Mouse (Mus musculus): Measurements from ENCODE around the gene Mettl8. TPM values are rescaled to one million over a fixed set of nuclear protein-coding genes. Genes with fewer than 3 reads are reported as not detected.

Mettl8 gene
- polyA plus RNA-seq, 1 experiment, result 6.6 TPM

DNA sequence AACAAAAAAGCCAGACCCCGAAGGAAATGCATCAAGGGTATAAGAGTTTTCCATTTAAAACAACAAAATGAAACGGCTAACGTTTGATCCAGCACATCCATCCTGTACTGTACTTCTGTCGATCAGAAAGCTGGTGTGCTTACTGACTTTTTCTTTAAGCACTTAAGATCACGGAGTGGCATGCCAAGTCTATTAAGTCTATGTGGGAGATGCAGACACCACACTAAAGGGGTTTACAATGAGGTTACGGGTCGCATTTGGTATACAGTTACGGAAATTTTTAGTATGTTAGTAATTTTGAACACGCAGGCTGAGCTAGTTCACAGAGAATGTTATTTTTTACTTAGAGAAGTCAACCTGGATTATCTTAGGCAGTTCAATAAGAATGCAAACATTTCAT is 667 bp downstream of the Mettl8 start:
- 14% methylated on average over 9 of the region's 9 CpGs for WGBS
- H3K36me3 ChIP-seq (ENCODE audit: control insufficient read depth, insufficient read depth, low read length), result no peaks in the 10 kb centered on the region
- no peak for TF ChIP-seq CTCF (conservative IDR thresholded peaks at IDR 0.05; ENCODE audit: insufficient read depth, insufficient read length, low read depth, low read length)
- TF ChIP-seq POLR2A (IDR thresholded peaks at IDR 0.05; ENCODE audit: low read depth, low read length), result no peak
- no peaks in the 10 kb centered on the region for H3K27me3 ChIP-seq (replicated peaks; ENCODE audit: control insufficient read depth, insufficient read depth, low read length)
- no peak for DNase-seq
- H3K4me1 ChIP-seq (ENCODE audit: control insufficient read depth, insufficient read depth, low read length), result peaks cover 6% of the 10 kb centered on the region; the same call in 1 of the 2 replicates
- no peak overlapping the region for H3K27ac ChIP-seq (ENCODE audit: insufficient read depth, low read depth, low read length)
- peak overlapping the region; percentile 88 for H3K4me3 ChIP-seq (ENCODE audit: insufficient read depth, low read depth, low read length)

DNA sequence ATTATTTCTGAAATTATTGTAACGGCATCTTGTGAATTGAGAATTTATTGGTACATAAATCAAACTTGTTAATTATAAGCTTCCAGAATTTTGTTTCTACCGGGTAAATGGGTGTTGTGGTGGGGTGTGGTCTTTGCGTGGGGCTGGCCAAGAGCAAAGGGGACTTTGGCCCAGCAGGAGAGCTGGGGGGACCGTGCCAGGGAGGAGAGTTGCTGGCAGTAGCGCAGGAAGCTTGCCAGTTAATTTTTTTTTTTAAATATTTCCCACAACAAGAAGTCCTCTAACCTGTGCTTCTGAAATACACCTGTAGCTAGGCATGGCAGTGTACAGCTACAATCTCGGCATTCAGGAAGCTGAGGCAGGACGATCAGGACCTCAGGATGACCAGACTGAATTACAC is 4.9 kb downstream of the Mettl8 start:
- 57% methylated on average over 7 of the region's 7 CpGs for WGBS
- TF ChIP-seq POLR2A (IDR thresholded peaks at IDR 0.05; ENCODE audit: low read depth, low read length) (no peak), CTCF (conservative IDR thresholded peaks at IDR 0.05; ENCODE audit: insufficient read depth, insufficient read length, low read depth, low read length) (no peak)
- peaks cover 6% of the 10 kb centered on the region; the same call in 1 of the 2 replicates for H3K4me1 ChIP-seq (ENCODE audit: control insufficient read depth, insufficient read depth, low read length)
- no peak overlapping the region for H3K4me3 ChIP-seq (ENCODE audit: insufficient read depth, low read depth, low read length)
- DNase-seq, result peak; percentile 83
- H3K27ac ChIP-seq (ENCODE audit: insufficient read depth, low read depth, low read length), result no peak overlapping the region
- H3K36me3 ChIP-seq (ENCODE audit: control insufficient read depth, insufficient read depth, low read length), result no peaks in the 10 kb centered on the region
- no peaks in the 10 kb centered on the region for H3K27me3 ChIP-seq (replicated peaks; ENCODE audit: control insufficient read depth, insufficient read depth, low read length)

DNA sequence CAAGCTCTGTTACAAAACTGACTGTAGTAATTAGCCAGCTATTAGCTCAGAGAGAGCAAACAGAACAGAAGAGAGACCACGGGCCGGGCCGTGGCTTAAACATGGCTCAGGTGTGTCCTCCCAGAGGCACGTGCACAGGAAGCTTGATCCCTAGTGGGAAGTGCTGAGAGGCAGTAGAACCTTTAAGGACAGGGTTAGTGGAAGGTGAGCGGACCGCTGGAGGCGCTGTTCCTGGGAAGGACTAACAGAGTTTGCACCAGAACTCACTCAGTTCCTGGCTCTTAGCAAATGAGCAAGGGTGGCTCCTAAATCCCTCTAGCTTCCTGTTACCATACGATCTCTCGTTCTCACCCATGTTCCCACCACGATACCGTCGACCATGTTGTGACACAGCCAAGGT is 6.5 kb downstream of the Mettl8 start:
- Histone ChIP-seq H3K4me1 (ENCODE audit: control insufficient read depth, insufficient read depth, low read length) (peaks cover 3% of the 10 kb centered on the region; the same call in 1 of the 2 replicates), H3K4me3 (ENCODE audit: insufficient read depth, low read depth, low read length) (no peak overlapping the region), H3K36me3 (ENCODE audit: control insufficient read depth, insufficient read depth, low read length) (no peaks in the 10 kb centered on the region), H3K27ac (ENCODE audit: insufficient read depth, low read depth, low read length) (no peak overlapping the region), H3K27me3 (replicated peaks; ENCODE audit: control insufficient read depth, insufficient read depth, low read length) (no peaks in the 10 kb centered on the region)
- 80% methylated on average over 12 of the region's 12 CpGs for WGBS
- no peak for TF ChIP-seq CTCF (conservative IDR thresholded peaks at IDR 0.05; ENCODE audit: insufficient read depth, insufficient read length, low read depth, low read length)
- no peak for DNase-seq

DNA sequence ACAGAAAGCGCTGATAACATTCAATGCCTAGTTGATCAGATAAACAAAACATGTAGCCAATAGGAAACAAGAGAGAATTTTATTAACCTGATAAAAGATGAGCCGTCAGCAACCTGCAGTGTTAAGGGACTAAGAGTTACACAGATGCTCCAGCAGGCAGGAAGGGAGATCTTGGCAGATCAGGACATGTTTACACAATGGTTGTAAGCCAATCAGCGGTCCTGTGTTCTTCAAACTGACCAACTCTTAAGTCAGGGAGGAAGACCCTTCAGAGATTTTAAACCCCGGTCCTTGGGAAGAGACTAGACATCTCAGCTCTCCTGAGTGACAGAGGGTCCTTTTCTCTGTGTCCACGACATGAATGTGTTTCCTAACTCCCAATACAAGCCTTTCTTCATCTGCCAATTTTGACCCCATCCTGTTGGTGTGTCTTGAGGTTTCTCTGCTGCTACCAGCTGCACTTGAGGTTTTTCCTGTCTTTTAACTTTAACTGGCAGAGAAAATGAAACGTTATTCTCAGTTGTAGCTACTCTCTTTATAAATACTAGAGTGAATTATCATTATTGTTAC is 8.5 kb downstream of the Mettl8 start:
- no peak for DNase-seq
- no peaks in the 10 kb centered on the region for H3K36me3 ChIP-seq (ENCODE audit: control insufficient read depth, insufficient read depth, low read length)
- no peak overlapping the region for H3K27ac ChIP-seq (ENCODE audit: insufficient read depth, low read depth, low read length)
- WGBS, result 67% methylated on average over 6 of the region's 6 CpGs
- H3K27me3 ChIP-seq (replicated peaks; ENCODE audit: control insufficient read depth, insufficient read depth, low read length), result no peaks in the 10 kb centered on the region
- H3K4me3 ChIP-seq (ENCODE audit: insufficient read depth, low read depth, low read length), result no peak overlapping the region
- TF ChIP-seq CTCF (conservative IDR thresholded peaks at IDR 0.05; ENCODE audit: insufficient read depth, insufficient read length, low read depth, low read length), result no peak
- TF ChIP-seq POLR2A (IDR thresholded peaks at IDR 0.05; ENCODE audit: low read depth, low read length), result no peak
- H3K4me1 ChIP-seq (ENCODE audit: control insufficient read depth, insufficient read depth, low read length), result no peaks in the 10 kb centered on the region

DNA sequence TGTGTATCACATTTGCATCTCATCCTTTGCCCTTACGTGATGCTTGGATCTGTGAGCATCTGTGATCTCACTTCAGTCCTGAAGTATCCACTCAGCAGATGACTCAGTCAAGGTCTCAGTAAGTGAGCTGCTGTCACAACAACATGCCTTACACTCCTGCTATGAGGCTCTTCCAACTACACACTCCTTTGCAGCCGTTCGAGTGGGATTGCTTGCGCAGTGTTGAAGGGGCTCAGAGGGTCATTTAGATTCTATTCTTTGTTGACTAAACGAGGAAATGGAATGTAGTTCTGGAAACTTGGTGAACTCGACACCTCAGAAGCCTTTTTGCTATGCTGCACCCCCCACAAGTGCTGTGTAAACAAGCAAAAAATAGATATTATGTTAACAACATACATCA is 9.2 kb downstream of the Mettl8 start:
- Histone ChIP-seq H3K27me3 (replicated peaks; ENCODE audit: control insufficient read depth, insufficient read depth, low read length) (no peaks in the 10 kb centered on the region), H3K4me3 (ENCODE audit: insufficient read depth, low read depth, low read length) (no peak overlapping the region), H3K4me1 (ENCODE audit: control insufficient read depth, insufficient read depth, low read length) (no peaks in the 10 kb centered on the region), H3K27ac (ENCODE audit: insufficient read depth, low read depth, low read length) (no peak overlapping the region), H3K36me3 (ENCODE audit: control insufficient read depth, insufficient read depth, low read length) (no peaks in the 10 kb centered on the region)
- TF ChIP-seq POLR2A (IDR thresholded peaks at IDR 0.05; ENCODE audit: low read depth, low read length), result no peak
- no peak for TF ChIP-seq CTCF (conservative IDR thresholded peaks at IDR 0.05; ENCODE audit: insufficient read depth, insufficient read length, low read depth, low read length)
- no peak for DNase-seq
- 62% methylated on average over 6 of the region's 6 CpGs for WGBS

DNA sequence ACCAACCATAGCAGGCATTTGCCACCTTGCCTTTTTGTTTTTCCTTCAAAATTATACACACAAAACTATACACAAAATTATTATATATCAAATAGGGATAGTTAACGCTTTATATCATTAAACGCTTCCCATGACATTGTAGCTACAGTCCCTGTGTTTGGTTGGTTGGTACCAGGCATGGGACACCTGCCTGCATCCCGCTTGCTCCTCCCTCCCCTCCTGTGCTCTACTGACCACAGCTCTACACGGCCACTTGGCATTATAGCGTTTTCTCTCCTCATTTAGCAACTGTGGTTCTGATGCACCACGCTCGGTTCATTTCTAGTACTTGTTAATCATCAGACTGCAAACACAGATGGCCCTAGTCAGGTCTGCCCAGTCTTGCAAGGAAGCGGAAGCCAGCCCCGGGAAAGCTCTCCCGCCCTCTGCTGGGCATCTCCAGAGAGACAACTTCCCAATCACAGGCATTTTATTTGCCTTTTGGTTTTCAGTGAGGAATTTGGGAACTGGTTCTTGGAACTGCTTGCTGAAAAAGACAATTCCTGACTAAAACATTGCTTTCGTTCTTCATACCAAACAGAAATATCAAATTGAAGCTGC is 15.8 kb downstream of the Mettl8 start:
- Histone ChIP-seq H3K4me3 (ENCODE audit: insufficient read depth, low read depth, low read length) (no peak overlapping the region; the same call in 1 of the 2 replicates), H3K27ac (ENCODE audit: insufficient read depth, low read depth, low read length) (no peak overlapping the region), H3K4me1 (ENCODE audit: control insufficient read depth, insufficient read depth, low read length) (no peaks in the 10 kb centered on the region), H3K36me3 (ENCODE audit: control insufficient read depth, insufficient read depth, low read length) (no peaks in the 10 kb centered on the region), H3K27me3 (replicated peaks; ENCODE audit: control insufficient read depth, insufficient read depth, low read length) (no peaks in the 10 kb centered on the region)
- TF ChIP-seq CTCF (conservative IDR thresholded peaks at IDR 0.05; ENCODE audit: insufficient read depth, insufficient read length, low read depth, low read length) (peak; percentile 83), POLR2A (IDR thresholded peaks at IDR 0.05; ENCODE audit: low read depth, low read length) (no peak)
- DNase-seq, result peak; percentile 89
- 31% methylated on average over 11 of the region's 11 CpGs for WGBS

DNA sequence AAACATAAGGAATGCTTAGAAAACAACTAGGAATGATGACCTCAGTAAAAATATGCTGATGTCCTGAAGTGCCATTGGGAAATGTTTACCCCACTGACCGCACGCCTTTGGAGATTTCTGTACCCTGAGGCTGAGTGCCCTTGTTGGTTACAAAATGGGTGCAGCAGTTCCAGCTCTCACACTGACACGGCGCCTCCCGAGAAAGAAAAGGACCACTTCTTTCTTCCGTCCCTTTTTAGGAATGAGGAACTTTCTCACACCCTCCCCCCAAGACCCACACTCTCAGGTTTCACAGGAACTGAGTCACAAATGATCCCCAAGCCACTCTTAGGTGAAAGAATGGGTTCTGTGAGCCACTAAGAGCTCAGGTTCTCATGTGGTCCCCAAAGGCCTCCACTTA is 17.9 kb downstream of the Mettl8 start:
- no peak for DNase-seq
- no peak overlapping the region for H3K4me3 ChIP-seq (ENCODE audit: insufficient read depth, low read depth, low read length)
- H3K4me1 ChIP-seq (ENCODE audit: control insufficient read depth, insufficient read depth, low read length), result no peaks in the 10 kb centered on the region
- no peak for TF ChIP-seq POLR2A (IDR thresholded peaks at IDR 0.05; ENCODE audit: low read depth, low read length)
- no peak for TF ChIP-seq CTCF (conservative IDR thresholded peaks at IDR 0.05; ENCODE audit: insufficient read depth, insufficient read length, low read depth, low read length)
- no peak overlapping the region for H3K27ac ChIP-seq (ENCODE audit: insufficient read depth, low read depth, low read length)
- H3K27me3 ChIP-seq (replicated peaks; ENCODE audit: control insufficient read depth, insufficient read depth, low read length), result no peaks in the 10 kb centered on the region
- H3K36me3 ChIP-seq (ENCODE audit: control insufficient read depth, insufficient read depth, low read length), result no peaks in the 10 kb centered on the region
- 76% methylated on average over 6 of the region's 6 CpGs for WGBS

Measured in kidney, adult 2 months (tissue).